Mouse (Mus musculus) hindbrain, embryonic 10.5 days (tissue): ENCODE results near the gene Olah. TPM values are rescaled to one million over a fixed set of nuclear protein-coding genes. Genes with fewer than 3 reads are reported as not detected.

ENCODE experiments used
- polyA plus RNA-seq: library from polyadenylated mRNA; unstranded; fragments of >200 nt; fragmentation: Nextera tagmentation; extraction: Ambion mirVana; gene quantifications from 2 replicates; pipeline ENCODE4 v1.2.1, GENCODE M21; 2016

Gene Olah
- polyA plus RNA-seq, 1 experiment from 2014 or later = not detected

Other genes with a start within 250 kb of the Olah start
- gene Nmt2, start 113.0 kb downstream of the Olah start, polyA plus RNA-seq = 57.5 and 65.1 TPM in 2 replicates
- 17.0 and 22.1 TPM in 2 replicates for gene Rpp38, start 64.6 kb downstream of the Olah start, polyA plus RNA-seq
- gene Acbd7, start 61.0 kb downstream of the Olah start, polyA plus RNA-seq = 0.67 TPM in 1 of 2 replicates, not detected in the other
- gene Meig1, start 25.4 kb upstream of the Olah start, polyA plus RNA-seq = 1.3 and 6.5 TPM in 2 replicates
- 7.4 and 8.4 TPM in 2 replicates for gene Dclre1c, start 26.9 kb upstream of the Olah start, polyA plus RNA-seq
- gene Suv39h2, start 77.8 kb upstream of the Olah start, polyA plus RNA-seq = 27.2 and 38.9 TPM in 2 replicates
- 8.8 and 10.5 TPM in 2 replicates for gene Gm45902, start 115.6 kb upstream of the Olah start, polyA plus RNA-seq
- gene Hspa14, start 115.6 kb upstream of the Olah start, polyA plus RNA-seq = 110 and 136 TPM in 2 replicates
- gene Cdnf, start 115.8 kb upstream of the Olah start, polyA plus RNA-seq = 0.14 and 0.27 TPM in 2 replicates
- 44.2 and 46.8 TPM in 2 replicates for gene Fam107b, start 173.3 kb upstream of the Olah start, polyA plus RNA-seq